Mouse (Mus musculus) kidney, adult 2 months (tissue): Measurements from ENCODE around the gene Rtbdn.

ENCODE experiments used
- CTCF ChIP-seq: fragments of 200-500 bp; conservative IDR thresholded peaks from 2 replicates; pipeline ENCODE4 v1.5.1; 2011; ENCODE audit warnings: low read depth, mild to moderate bottlenecking, control low read depth, low read length, moderate library complexity, mixed read lengths; ENCODE audit not compliant: insufficient read depth, insufficient read length
- POLR2A ChIP-seq: fragments of 200-500 bp; IDR thresholded peaks from one replicate; pipeline ENCODE4 v1.6.1; 2011; ENCODE audit warnings: low read depth, low read length, control low read depth

DNA sequence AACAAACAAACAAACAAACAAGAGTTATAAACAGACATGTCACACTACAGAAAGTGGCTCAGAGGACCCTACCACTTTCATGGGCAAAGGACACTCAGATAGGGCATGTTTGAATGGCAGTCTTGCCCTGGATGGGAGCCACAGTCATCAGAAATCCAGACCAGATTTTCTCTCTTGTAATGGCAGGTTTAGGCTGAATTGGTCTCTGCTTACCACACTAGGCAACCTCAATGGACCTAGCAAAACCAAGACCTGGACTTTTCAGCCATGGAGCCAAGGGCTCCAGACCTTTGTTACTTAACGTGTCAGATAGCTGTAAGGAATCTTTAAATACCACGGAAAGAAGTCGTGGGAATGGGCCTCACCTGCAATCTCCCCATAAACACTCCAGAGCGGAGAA is 3.1 kb upstream of the Rtbdn start:
- TF ChIP-seq CTCF, result no peak
- TF ChIP-seq POLR2A, result no peak
